Mouse (Mus musculus): Measurements from ENCODE around the gene Olfr1129. TPM values are rescaled to one million over a fixed set of nuclear protein-coding genes. Genes with fewer than 3 reads are reported as not detected.
"Not testable (repeated sequence)": the region's sequence is repeated elsewhere in the genome, so short reads cannot be mapped to it uniquely, and the experiment has no call there.

The Olfr1129 gene
- not detected for total RNA-seq (2021)
- long read RNA-seq, experiment 1: 0 reads
- long read RNA-seq, experiment 2: 0 reads

DNA sequence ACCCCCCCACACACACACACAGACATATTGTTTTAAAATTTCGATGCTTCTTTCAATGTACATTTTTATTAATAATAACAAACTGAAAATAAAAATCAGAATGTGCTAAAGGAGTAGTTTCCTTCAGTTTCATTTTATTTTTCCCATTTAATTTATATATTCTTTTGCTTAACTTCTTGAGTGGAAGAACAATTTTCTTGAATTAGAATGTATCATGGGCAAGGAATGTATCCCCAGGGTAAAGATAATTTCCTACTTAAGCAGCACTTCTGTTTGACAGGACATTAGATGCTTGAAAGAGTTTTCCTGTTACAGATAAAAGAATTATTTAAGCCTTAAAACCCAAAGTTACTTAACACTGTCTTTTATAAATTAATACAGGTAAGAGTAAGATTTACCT, at the start of gene Olfr1129:
Gene Olfr1129 (plus strand): TSS at position 301 of the 400 bp plus-strand sequence.
- not testable (repeated sequence) for DNase-seq

DNA sequence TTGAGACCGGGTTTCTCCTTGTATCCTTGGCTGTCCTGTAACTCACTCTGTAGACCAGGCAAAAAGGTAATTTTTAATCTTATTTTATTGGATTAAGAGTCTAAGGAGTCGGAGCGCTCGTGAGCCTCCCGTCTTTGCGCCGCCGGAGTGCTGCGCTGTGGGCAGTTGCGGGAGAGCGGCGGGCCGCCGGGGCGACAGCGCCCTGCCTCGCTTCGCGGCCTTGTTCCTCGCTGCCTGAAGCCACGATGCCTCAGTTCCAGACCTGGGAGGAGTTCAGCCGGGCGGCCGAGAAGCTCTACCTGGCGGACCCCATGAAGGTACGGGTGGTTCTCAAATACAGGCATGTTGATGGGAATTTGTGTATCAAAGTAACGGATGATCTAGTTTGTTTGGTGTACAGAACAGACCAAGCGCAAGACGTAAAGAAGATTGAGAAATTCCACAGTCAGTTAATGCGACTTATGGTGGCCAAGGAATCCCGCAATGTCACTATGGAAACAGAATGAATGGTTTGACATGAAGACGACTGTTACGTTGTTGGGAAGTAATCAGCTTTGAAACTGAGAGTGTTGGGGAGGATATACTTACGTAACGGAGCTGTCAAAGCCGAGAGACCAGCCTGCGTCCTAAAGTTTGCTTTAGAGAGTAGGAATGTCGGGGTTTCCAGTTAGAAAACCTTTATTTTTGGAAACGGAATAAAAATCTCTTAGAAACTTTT, 47.6 kb upstream of the Olfr1129 start:
- DNase-seq: not testable (repeated sequence)

DNA sequence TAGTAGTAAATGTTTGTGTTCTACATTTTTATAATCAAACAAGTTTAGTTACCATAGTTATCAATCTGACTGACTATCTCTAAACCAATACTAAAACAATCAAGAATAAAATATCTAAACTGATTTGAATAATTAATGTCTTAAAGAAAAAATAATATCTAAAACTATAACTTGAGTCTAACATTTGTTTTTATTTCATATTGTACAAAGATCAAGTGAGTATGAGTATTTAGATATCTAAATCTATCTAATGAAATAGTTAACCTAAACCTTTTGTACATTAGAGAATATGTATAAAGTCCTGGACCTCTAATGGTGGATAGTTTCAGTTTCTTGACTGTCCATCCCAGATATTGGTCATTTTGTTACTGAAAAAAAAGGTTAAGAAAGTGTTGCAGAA, 42.2 kb upstream of the Olfr1129 start, which contains the start of gene Olfr153:
Gene Olfr153 (plus strand): TSS at position 301 of the 400 bp plus-strand sequence.
- DNase-seq: no peak

DNA sequence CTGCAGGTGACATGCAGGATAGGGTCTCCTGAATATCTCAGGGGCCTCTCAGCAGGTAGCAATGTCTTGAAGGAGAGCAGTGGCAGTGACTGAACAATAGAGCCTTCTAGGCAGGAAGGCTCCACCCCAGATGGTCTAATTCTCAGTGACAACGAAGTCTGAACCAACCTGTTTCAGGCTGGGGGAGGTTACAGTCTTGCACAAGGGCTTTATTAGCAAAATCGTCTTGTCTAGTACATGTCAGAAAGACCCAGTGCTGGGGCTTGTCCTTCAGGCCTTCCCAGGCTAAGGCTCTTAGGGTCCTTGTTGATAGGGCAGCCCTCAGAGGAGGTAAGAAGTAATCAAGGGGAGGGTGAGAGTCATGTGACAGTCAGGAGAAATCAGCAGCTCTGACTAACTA, 38.9 kb upstream of the Olfr1129 start:
- no peak for DNase-seq

DNA sequence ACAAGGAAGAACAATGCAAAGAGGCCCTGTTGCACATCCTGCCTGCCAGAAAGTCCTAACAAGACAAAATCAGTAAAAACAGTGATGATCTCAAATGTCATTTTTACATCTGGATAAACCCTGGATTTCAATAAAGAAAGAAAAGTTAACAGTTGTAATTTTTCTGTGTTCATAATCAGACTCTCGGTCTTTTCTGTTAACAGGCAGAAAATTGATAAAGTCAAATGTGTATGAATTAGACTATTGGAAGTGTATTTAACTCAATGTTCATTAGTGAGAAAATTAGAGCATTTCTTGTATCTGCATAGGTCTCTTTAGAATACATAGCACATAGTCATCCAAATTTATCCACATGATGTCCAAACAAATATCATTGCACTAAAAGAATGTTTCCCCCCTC, 28.3 kb upstream of the Olfr1129 start, which contains the start of gene Olfr1128:
Gene Olfr1128 (minus strand): TSS at position 101 of the 400 bp plus-strand sequence.
- DNase-seq: no peak

DNA sequence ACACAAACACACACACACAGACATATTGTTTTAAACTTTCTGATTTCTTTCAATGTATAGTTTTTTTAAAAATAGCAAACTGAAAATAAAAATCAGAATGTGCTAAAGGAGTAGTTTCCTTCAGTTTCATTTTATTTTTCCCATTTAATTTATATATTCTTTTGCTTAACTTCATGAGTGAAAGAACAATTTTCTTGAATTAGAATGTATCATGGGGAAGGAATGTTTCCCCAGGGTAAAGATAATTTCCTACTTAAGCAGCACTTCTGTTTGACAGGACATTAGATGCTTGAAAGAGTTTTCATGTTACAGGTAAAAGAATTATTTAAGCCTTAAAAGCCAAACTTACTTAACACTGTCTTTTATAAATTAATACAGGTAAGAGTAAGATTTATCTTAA, 32.2 kb downstream of the Olfr1129 start, which contains the start of gene Olfr1130:
Gene Olfr1130 (plus strand): TSS at position 301 of the 400 bp plus-strand sequence.
- not testable (repeated sequence) for DNase-seq

DNA sequence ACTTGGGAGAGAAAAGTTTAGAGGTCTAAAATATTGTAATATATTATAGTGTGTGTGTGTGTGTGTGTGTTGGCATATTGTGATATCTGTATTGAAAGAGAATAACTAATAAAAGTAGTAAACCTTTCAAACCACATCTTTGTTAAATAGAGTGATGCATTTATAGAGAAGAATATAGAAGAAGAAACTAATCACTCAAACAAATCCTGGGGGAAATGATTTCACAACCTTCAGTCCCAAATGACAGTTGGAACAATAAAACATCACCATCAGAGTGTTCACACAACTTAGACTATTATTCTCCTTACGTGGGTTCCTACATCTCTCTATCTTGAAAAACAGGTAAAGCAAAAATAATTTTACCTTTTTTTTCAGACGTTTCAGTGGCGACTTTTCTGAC, 53.1 kb downstream of the Olfr1129 start, which contains the start of gene Olfr1131:
Gene Olfr1131 (plus strand): TSS at position 301 of the 400 bp plus-strand sequence.
- DNase-seq: no peak

Other genes with a start within 250 kb of the Olfr1129 start
- gene Olfr1120, start 219.1 kb upstream of the Olfr1129 start, total RNA-seq (2021): not detected
- not detected for gene Olfr1121, start 204.0 kb upstream of the Olfr1129 start, total RNA-seq (2021)
- gene Olfr1122, start 188.1 kb upstream of the Olfr1129 start, total RNA-seq (2021): not detected
- not detected for gene Olfr1123, start 157.3 kb upstream of the Olfr1129 start, total RNA-seq (2021)
- gene Olfr1124, start 143.6 kb upstream of the Olfr1129 start, total RNA-seq (2021): not detected
- gene Olfr1126, start 119.9 kb upstream of the Olfr1129 start, total RNA-seq (2021): not detected
- not detected for gene Pramel7, start 76.8 kb upstream of the Olfr1129 start, total RNA-seq (2021)
- gene Pramel6, start 67.3 kb upstream of the Olfr1129 start, total RNA-seq (2021): not detected
- gene Olfr153, start 42.1 kb upstream of the Olfr1129 start, total RNA-seq (2021): not detected
- not detected for gene Olfr1128, start 28.4 kb upstream of the Olfr1129 start, total RNA-seq (2021)
- gene Olfr1130, start 32.3 kb downstream of the Olfr1129 start, total RNA-seq (2021): not detected
- not detected for gene Olfr1131, start 53.2 kb downstream of the Olfr1129 start, total RNA-seq (2021)
- not detected for gene Olfr1132, start 63.6 kb downstream of the Olfr1129 start, total RNA-seq (2021)
- gene Olfr1133, start 73.5 kb downstream of the Olfr1129 start, total RNA-seq (2021): not detected
- not detected for gene Olfr1134, start 84.6 kb downstream of the Olfr1129 start, total RNA-seq (2021)
- not detected for gene Olfr1135, start 99.8 kb downstream of the Olfr1129 start, total RNA-seq (2021)
- not detected for gene Olfr1136, start 120.0 kb downstream of the Olfr1129 start, total RNA-seq (2021)
- gene Olfr1137, start 139.3 kb downstream of the Olfr1129 start, total RNA-seq (2021): not detected
- not detected for gene Olfr1138, start 166.1 kb downstream of the Olfr1129 start, total RNA-seq (2021)
- gene Olfr1140, start 169.8 kb downstream of the Olfr1129 start, total RNA-seq (2021): not detected
- gene Olfr1141, start 180.1 kb downstream of the Olfr1129 start, total RNA-seq (2021): not detected
- gene Olfr152, start 205.6 kb downstream of the Olfr1129 start, total RNA-seq (2021): not detected
- not detected for gene Olfr1143, start 226.7 kb downstream of the Olfr1129 start, total RNA-seq (2021)
- not detected for gene Olfr1145, start 235.9 kb downstream of the Olfr1129 start, total RNA-seq (2021)

All from heart, adult 18-20 months (tissue).